Mouse (Mus musculus): ENCODE measurements around the gene Tex2. TPM values are rescaled to one million over a fixed set of nuclear protein-coding genes. Genes with fewer than 3 reads are reported as not detected.

Tex2 gene
- total RNA-seq, 1 experiment, result 34.4 TPM

DNA sequence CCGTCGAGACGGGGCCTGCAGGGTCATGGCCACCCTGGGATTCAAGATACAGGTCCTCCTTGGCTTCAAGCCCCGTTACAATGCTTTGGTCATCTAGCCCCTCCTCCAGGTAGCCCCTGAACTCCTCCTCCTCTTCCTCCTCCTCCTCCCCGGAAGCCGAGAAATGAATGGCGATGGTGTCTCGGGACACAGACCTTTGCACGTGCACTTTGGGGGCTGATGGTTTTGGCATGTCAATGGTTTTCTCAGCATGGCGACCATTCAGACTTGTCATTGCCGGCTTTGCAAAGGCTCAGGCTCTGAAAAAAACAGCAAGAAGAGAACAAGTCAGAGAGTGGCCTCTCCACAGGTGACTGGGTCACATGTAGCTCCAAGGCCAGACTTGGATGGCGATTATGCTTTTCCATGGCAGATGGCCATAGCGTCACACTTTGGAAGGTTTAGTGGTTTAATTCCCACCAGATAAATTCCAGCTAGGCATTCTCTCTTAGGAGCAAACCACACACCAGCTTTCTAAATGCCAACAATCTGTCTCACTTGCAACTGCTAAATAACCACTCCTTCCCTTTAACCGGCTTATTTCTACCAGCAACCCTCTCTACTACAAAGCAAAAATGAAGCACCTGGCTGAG is 44.8 kb downstream of the Tex2 start:
- Histone ChIP-seq H3K27ac (ENCODE audit: insufficient read depth, low read depth, low read length, poor library complexity, severe bottlenecking) (no peak overlapping the region; the same call in 1 of the 2 replicates), H3K4me1 (ENCODE audit: control insufficient read depth in 2 of 2, insufficient read depth in 2 of 2, low read length in 2 of 2, poor library complexity in 1 of 2) (peaks cover 9 to 38% of the 10 kb centered on the region in 2 experiments), H3K4me3 (ENCODE audit: insufficient read depth in 1 of 2, low read depth in 1 of 2, low read length in 2 of 2, poor library complexity in 1 of 2, severe bottlenecking in 1 of 2) (no peak overlapping the region), H3K9me3 (ENCODE audit: control insufficient read depth, insufficient read depth, low read depth, low read length) (no peaks in the 10 kb centered on the region), H3K9ac (ENCODE audit: insufficient read depth, low read depth, low read length, poor library complexity, severe bottlenecking) (peak overlapping the region; percentile 4; the same call in 1 of the 2 replicates), H3K36me3 (ENCODE audit: control insufficient read depth, insufficient read depth, low read length, poor library complexity, severe bottlenecking) (peaks cover 18% of the 10 kb centered on the region; the same call in 1 of the 2 replicates)
- in situ Hi-C loops (cut with MboI; ENCODE audit: low sequenced_read_pairs in 2 of 2, unreplicated experiment in 2 of 2), result no loop called here
- no peak for DNase-seq (ENCODE audit: low read depth, low spot score)
- TF ChIP-seq CHD2 (IDR thresholded peaks at IDR 0.05; ENCODE audit: low read depth, low read length), result no peak
- TF ChIP-seq HCFC1 (IDR thresholded peaks at IDR 0.05; ENCODE audit: borderline replicate concordance, insufficient read depth, low read length), result no peak
- no peak for TF ChIP-seq MAFK (IDR thresholded peaks at IDR 0.05; ENCODE audit: insufficient read depth, low read depth, low read length)
- no peak for TF ChIP-seq ZNF384 (IDR thresholded peaks at IDR 0.05; ENCODE audit: low read depth, low read length)
- no peak for TF ChIP-seq ZC3H11A (IDR thresholded peaks at IDR 0.05; ENCODE audit: borderline replicate concordance, low read depth, low read length)

DNA sequence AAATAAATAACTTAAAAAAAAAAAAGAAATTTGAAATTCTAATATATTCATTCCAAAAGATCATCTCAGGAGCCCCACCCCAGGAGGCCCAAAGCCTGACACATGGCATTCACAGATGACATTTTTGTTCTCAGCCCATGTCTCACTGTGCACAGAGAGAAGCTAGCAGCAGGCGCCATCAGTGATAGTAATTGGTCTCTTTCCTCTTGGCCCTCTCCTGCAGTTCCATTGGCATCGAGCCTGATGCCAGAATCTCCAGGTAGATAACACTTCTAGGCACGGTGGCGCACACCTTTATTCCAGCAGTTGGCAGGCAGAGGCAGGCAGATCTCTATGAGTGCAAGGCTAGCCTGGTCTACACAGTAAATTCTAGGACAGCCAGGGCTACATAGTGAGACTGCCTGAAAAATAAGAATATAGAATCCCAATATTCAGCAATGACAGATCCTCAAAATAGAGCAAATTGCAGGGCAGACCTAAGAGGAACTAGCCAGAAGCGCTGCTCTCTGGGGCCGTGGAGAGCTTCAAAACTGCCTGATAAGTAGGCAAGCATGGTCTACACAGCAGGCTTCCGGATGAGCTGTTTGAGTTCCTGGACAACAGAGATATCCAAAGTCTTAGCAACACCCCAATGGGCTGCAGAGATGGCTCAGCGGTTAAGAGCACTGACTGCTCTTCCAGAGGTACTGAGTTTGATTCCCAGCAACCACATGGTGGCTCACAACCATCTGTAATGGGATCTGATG is 47.0 kb downstream of the Tex2 start:
- Histone ChIP-seq H3K27ac (ENCODE audit: insufficient read depth, low read depth, low read length, poor library complexity, severe bottlenecking) (no peak overlapping the region), H3K36me3 (ENCODE audit: control insufficient read depth, insufficient read depth, low read length, poor library complexity, severe bottlenecking) (peaks cover 18% of the 10 kb centered on the region; the same call in 1 of the 2 replicates), H3K9me3 (ENCODE audit: control insufficient read depth, insufficient read depth, low read depth, low read length) (no peaks in the 10 kb centered on the region), H3K4me3 (ENCODE audit: insufficient read depth in 1 of 2, low read depth in 1 of 2, low read length in 2 of 2, poor library complexity in 1 of 2, severe bottlenecking in 1 of 2) (no peak overlapping the region), H3K9ac (ENCODE audit: insufficient read depth, low read depth, low read length, poor library complexity, severe bottlenecking) (no peak overlapping the region), H3K4me1 (ENCODE audit: control insufficient read depth in 2 of 2, insufficient read depth in 2 of 2, low read length in 2 of 2, poor library complexity in 1 of 2) (peaks cover 3 to 20% of the 10 kb centered on the region in 2 experiments; a peak in 3 of 4 replicates)
- in situ Hi-C loops (cut with MboI; ENCODE audit: low sequenced_read_pairs in 2 of 2, unreplicated experiment in 2 of 2), result no loop called here
- TF ChIP-seq HCFC1 (IDR thresholded peaks at IDR 0.05; ENCODE audit: borderline replicate concordance, insufficient read depth, low read length), result no peak
- TF ChIP-seq MAFK (IDR thresholded peaks at IDR 0.05; ENCODE audit: insufficient read depth, low read depth, low read length), result no peak
- TF ChIP-seq ZNF384 (IDR thresholded peaks at IDR 0.05; ENCODE audit: low read depth, low read length), result no peak
- TF ChIP-seq CHD2 (IDR thresholded peaks at IDR 0.05; ENCODE audit: low read depth, low read length), result no peak
- TF ChIP-seq ZC3H11A (IDR thresholded peaks at IDR 0.05; ENCODE audit: borderline replicate concordance, low read depth, low read length), result no peak
- no peak for DNase-seq (ENCODE audit: low read depth, low spot score)

DNA sequence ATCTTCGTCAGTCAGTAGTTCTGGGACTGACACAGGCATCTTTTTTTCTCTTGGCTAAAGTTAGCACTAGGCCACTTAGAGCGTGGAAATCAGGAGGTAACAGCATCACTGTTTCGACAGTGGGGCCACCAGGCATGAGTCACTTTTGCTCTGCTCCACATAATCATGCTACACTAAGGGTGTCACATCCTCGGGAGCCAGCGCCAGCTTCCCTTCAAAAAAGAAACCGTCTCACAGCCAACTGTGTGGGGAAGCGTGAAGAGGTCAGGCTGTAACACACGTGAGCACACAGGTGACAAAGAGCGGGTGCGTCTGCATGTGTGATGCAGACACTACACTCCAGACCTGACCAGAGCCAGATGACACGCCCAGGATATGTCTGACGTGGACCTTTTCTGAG is 49.0 kb downstream of the Tex2 start:
- no peak overlapping the region for H3K4me3 ChIP-seq (ENCODE audit: insufficient read depth in 1 of 2, low read depth in 1 of 2, low read length in 2 of 2, poor library complexity in 1 of 2, severe bottlenecking in 1 of 2)
- H3K9ac ChIP-seq (ENCODE audit: insufficient read depth, low read depth, low read length, poor library complexity, severe bottlenecking), result no peak overlapping the region
- H3K36me3 ChIP-seq (ENCODE audit: control insufficient read depth, insufficient read depth, low read length, poor library complexity, severe bottlenecking), result peaks cover 18% of the 10 kb centered on the region; the same call in 1 of the 2 replicates
- TF ChIP-seq ZC3H11A (IDR thresholded peaks at IDR 0.05; ENCODE audit: borderline replicate concordance, low read depth, low read length) (no peak), MAFK (IDR thresholded peaks at IDR 0.05; ENCODE audit: insufficient read depth, low read depth, low read length) (no peak), ZNF384 (IDR thresholded peaks at IDR 0.05; ENCODE audit: low read depth, low read length) (no peak), HCFC1 (IDR thresholded peaks at IDR 0.05; ENCODE audit: borderline replicate concordance, insufficient read depth, low read length) (no peak), CHD2 (IDR thresholded peaks at IDR 0.05; ENCODE audit: low read depth, low read length) (no peak)
- no peaks in the 10 kb centered on the region for H3K9me3 ChIP-seq (ENCODE audit: control insufficient read depth, insufficient read depth, low read depth, low read length)
- in situ Hi-C loops (cut with MboI; ENCODE audit: low sequenced_read_pairs in 2 of 2, unreplicated experiment in 2 of 2), result no loop called here
- DNase-seq (ENCODE audit: low read depth, low spot score), result no peak
- H3K27ac ChIP-seq (ENCODE audit: insufficient read depth, low read depth, low read length, poor library complexity, severe bottlenecking), result no peak overlapping the region
- H3K4me1 ChIP-seq (ENCODE audit: control insufficient read depth in 2 of 2, insufficient read depth in 2 of 2, low read length in 2 of 2, poor library complexity in 1 of 2), result peaks cover 3 to 16% of the 10 kb centered on the region in 2 experiments; a peak in 3 of 4 replicates

DNA sequence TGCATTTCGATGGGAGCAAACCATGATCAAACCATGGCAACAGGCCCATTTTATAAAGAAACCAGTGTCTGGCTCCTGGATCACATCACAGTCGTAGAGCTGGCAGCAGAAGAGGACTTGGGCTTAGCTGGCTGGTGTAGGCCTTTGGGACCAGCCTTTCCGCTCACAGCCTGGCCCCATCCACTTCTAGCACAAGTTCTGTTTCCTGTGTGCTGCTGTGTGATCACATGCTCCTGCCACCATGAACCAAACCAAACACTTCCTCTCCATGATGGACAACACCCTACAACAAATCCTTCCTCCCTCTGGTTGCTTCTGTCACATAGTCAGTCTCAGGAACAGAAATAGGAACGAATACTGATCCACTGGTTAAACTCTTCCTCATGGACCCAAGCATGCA is 50.5 kb downstream of the Tex2 start:
- no peak overlapping the region for H3K4me3 ChIP-seq (ENCODE audit: insufficient read depth in 1 of 2, low read depth in 1 of 2, low read length in 2 of 2, poor library complexity in 1 of 2, severe bottlenecking in 1 of 2)
- no peak overlapping the region for H3K27ac ChIP-seq (ENCODE audit: insufficient read depth, low read depth, low read length, poor library complexity, severe bottlenecking)
- H3K9me3 ChIP-seq (ENCODE audit: control insufficient read depth, insufficient read depth, low read depth, low read length), result no peaks in the 10 kb centered on the region
- H3K9ac ChIP-seq (ENCODE audit: insufficient read depth, low read depth, low read length, poor library complexity, severe bottlenecking), result no peak overlapping the region
- peaks cover 0 to 6% of the 10 kb centered on the region in 2 experiments; a peak in 2 of 4 replicates for H3K4me1 ChIP-seq (ENCODE audit: control insufficient read depth in 2 of 2, insufficient read depth in 2 of 2, low read length in 2 of 2, poor library complexity in 1 of 2)
- TF ChIP-seq HCFC1 (IDR thresholded peaks at IDR 0.05; ENCODE audit: borderline replicate concordance, insufficient read depth, low read length) (no peak), MAFK (IDR thresholded peaks at IDR 0.05; ENCODE audit: insufficient read depth, low read depth, low read length) (no peak), CHD2 (IDR thresholded peaks at IDR 0.05; ENCODE audit: low read depth, low read length) (no peak), ZC3H11A (IDR thresholded peaks at IDR 0.05; ENCODE audit: borderline replicate concordance, low read depth, low read length) (no peak), ZNF384 (IDR thresholded peaks at IDR 0.05; ENCODE audit: low read depth, low read length) (no peak)
- in situ Hi-C loops (cut with MboI; ENCODE audit: low sequenced_read_pairs in 2 of 2, unreplicated experiment in 2 of 2), result no loop called here
- H3K36me3 ChIP-seq (ENCODE audit: control insufficient read depth, insufficient read depth, low read length, poor library complexity, severe bottlenecking), result peaks cover 15% of the 10 kb centered on the region; the same call in 1 of the 2 replicates
- no peak for DNase-seq (ENCODE audit: low read depth, low spot score)
